Mouse (Mus musculus): Measurements from ENCODE around the gene Ndel1. TPM values are rescaled to one million over a fixed set of nuclear protein-coding genes. Genes with fewer than 3 reads are reported as not detected.
A peak's percentile ranks its signal among the peaks of the same experiment; 100 is the strongest.

The Ndel1 gene
- polyA plus RNA-seq (2016; fragmentation: Nextera tagmentation; extraction: Ambion mirVana) = 55.2 and 60.3 TPM in 2 replicates

DNA sequence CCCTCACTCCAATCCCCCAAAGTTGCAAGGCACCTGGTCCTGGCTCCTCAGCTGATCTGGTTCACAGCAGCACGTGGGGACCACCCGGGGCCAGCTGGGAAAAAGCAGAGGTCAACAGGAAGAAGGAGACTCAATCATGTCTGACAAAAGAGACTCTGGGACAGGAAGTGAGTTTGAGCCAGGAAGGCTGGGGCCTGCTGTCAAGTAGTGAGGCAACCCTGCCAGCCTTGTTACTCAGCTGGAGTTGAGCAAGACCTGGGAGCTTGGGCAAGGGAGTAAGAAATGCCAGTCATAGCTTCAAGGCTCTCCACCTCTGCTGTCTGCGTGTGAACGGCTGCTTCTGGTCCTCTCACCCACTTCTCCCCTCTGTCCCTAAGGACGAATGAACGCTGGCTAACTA, at the start of gene Ndel1:
Gene Ndel1 (minus strand): TSS at position 111 of the 400 bp plus-strand sequence.
- no peak within 1 kb of the TSS for H3K27ac ChIP-seq (replicated peaks)
- DNase-seq (ENCODE audit: low spot score) = no peak
- H3K4me1 ChIP-seq = no peaks in the 10 kb centered on the region
- no peaks in the 10 kb centered on the region for H3K27me3 ChIP-seq (ENCODE audit: low read depth, poor library complexity, severe bottlenecking)
- no peaks in the 10 kb centered on the region for H3K9me3 ChIP-seq (replicated peaks)
- 65% methylated on average over 6 of the region's 6 CpGs for WGBS
- H3K4me3 ChIP-seq = no peak within 1 kb of the TSS
- no peaks in the 10 kb centered on the region for H3K36me3 ChIP-seq

DNA sequence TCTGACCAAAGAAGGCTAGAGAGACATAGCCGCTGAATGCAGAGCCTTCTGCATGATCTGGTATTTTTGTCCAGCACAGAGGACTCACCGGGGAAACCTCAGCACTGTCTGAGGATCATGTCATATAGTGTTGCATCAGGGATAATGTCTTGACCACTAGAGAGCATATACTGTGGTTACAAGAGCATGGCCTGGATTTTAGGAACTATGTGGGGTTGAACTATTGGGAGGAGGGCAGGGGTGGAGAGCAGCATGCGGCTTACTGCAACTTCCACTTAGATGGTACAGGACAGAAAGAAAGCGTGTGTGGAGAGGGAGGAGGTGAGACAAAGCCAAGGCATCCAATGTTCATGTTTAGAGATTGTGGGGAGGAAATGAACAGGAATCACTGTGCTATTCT, 42.9 kb upstream of the Ndel1 start:
- H3K36me3 ChIP-seq = no peaks in the 10 kb centered on the region
- H3K4me3 ChIP-seq = no peak overlapping the region
- no peak for DNase-seq (ENCODE audit: low spot score)
- H3K27ac ChIP-seq (replicated peaks) = no peak overlapping the region
- no peaks in the 10 kb centered on the region; the same call in 1 of the 2 replicates for H3K9me3 ChIP-seq (replicated peaks)
- no peaks in the 10 kb centered on the region for H3K27me3 ChIP-seq (ENCODE audit: low read depth, poor library complexity, severe bottlenecking)
- no peaks in the 10 kb centered on the region; the same call in 1 of the 2 replicates for H3K4me1 ChIP-seq
- 89% methylated on average over 4 of the region's 4 CpGs for WGBS

DNA sequence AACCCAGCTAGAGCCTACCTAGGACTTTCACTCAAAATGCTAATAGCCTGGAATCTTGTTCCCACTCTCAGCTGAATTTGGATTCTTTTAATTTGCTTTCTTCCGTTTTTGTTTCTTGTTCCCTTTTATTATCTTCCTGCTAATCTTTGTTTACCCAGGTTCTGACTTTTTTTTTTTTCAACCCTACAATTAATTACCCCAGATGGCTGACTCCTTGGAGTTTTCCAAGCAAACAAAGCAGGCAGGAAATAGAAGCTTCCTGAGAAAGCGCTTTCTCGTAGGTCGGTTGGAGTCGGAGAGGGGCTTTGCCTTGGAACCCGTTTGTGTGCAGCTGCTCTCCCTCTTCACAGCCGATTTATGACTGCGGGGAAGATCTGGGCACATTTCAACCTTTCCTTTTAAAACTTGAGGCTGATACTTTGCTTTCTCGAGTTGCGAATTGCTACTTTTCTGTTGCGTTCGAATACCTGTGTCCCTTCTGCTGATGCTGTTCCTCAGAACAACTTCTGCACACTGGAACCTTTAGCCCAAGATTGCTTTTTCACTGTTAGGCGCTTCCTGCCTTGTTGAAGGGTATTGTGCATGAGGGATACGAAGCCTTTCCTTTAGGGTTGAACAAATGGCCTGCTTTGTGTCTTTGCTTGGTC, 40.0 kb upstream of the Ndel1 start:
- H3K9me3 ChIP-seq (replicated peaks) = no peaks in the 10 kb centered on the region; the same call in 1 of the 2 replicates
- peaks cover 12% of the 10 kb centered on the region for H3K36me3 ChIP-seq
- peaks cover 5% of the 10 kb centered on the region; the same call in 1 of the 2 replicates for H3K4me1 ChIP-seq
- WGBS = 64% methylated on average over 14 of the region's 14 CpGs
- no peak overlapping the region for H3K4me3 ChIP-seq
- no peak overlapping the region for H3K27ac ChIP-seq (replicated peaks)
- DNase-seq (ENCODE audit: low spot score) = no peak
- H3K27me3 ChIP-seq (ENCODE audit: low read depth, poor library complexity, severe bottlenecking) = no peaks in the 10 kb centered on the region

DNA sequence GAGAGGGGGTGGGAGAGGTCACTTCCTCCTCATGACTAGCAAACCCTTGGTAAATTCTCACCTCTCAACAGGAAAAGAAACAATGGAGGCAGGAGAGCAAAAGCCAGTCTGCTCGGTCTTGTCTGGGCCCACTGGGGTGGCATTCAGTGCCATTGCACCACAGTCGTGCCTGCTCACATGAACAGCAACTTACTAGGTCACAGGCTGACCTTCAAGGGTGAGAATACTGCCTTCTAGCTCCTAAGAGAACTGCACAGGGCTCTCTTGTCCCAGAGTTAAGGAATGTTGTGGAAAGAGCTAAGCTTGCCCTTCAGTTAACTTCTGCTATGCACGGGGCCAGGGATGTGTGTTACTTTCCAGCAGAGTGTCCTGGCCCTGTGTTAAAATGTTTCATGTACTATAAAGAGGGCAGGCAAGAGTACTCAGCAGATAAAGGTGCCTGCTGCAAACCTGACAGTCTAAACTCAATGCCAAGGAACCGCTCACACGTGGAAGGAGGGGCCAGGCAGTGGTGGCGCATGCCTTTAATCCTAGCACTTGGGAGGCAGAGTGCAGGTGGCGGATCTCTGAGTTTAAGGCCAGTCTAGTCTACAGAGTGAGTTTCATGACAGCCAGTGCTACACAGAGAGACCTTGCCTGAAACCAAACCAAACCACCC, 37.3 kb upstream of the Ndel1 start:
- WGBS = 51% methylated on average over 7 of the region's 7 CpGs
- H3K27ac ChIP-seq (replicated peaks) = no peak overlapping the region
- H3K36me3 ChIP-seq = peaks cover 39% of the 10 kb centered on the region
- no peak for DNase-seq (ENCODE audit: low spot score)
- no peak overlapping the region for H3K4me3 ChIP-seq
- H3K9me3 ChIP-seq (replicated peaks) = no peaks in the 10 kb centered on the region; the same call in 1 of the 2 replicates
- no peaks in the 10 kb centered on the region for H3K27me3 ChIP-seq (ENCODE audit: low read depth, poor library complexity, severe bottlenecking)
- H3K4me1 ChIP-seq = peaks cover 5% of the 10 kb centered on the region; the same call in 1 of the 2 replicates

DNA sequence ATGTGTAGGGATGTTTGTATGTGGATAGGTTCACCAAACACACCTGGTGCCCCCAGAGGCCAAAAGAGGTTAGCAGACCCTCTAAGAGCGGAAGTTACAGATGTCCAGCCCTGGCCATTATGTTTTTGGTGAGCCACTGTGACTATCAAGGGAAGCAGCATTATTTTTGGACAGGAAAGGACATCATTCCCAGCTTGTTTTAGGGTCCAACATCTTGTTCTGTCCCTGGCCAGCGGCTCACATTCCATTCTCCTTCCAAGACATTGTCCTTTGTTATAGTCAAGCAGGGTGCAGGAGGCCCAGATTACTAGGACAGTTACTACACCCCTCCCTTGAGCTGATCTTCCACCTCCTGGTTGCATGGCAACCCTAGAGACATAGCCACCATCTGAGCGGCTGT, 35.6 kb upstream of the Ndel1 start:
- no peak overlapping the region for H3K27ac ChIP-seq (replicated peaks)
- H3K4me1 ChIP-seq = peaks cover 16% of the 10 kb centered on the region
- H3K4me3 ChIP-seq = no peak overlapping the region
- H3K27me3 ChIP-seq (ENCODE audit: low read depth, poor library complexity, severe bottlenecking) = no peaks in the 10 kb centered on the region
- DNase-seq (ENCODE audit: low spot score) = no peak
- H3K9me3 ChIP-seq (replicated peaks) = no peaks in the 10 kb centered on the region
- WGBS = 77% methylated on average over 3 of the region's 3 CpGs
- H3K36me3 ChIP-seq = peaks cover 56% of the 10 kb centered on the region

DNA sequence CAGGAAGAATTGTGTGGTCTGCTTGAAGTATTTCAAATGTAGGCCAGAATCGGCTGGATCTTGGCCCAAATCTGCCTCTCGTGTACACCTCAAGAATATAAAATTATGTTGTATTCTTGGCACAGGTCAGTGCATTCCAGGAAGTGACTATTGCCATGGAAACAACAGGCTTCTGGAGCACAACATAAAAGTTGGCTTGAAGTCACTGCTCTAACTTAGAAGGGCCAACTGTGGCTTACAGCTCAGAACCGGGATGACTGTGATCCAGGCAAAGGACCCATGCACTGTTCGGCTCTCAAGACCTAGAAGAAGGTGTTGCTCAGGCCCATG, 34.8 kb upstream of the Ndel1 start:
- no peak overlapping the region for H3K4me3 ChIP-seq
- H3K4me1 ChIP-seq = peaks cover 16% of the 10 kb centered on the region
- WGBS = 93% methylated on average over 4 of the region's 4 CpGs
- no peak overlapping the region for H3K27ac ChIP-seq (replicated peaks)
- H3K36me3 ChIP-seq = peaks cover 56% of the 10 kb centered on the region
- no peaks in the 10 kb centered on the region for H3K9me3 ChIP-seq (replicated peaks)
- DNase-seq (ENCODE audit: low spot score) = no peak
- H3K27me3 ChIP-seq (ENCODE audit: low read depth, poor library complexity, severe bottlenecking) = no peaks in the 10 kb centered on the region

DNA sequence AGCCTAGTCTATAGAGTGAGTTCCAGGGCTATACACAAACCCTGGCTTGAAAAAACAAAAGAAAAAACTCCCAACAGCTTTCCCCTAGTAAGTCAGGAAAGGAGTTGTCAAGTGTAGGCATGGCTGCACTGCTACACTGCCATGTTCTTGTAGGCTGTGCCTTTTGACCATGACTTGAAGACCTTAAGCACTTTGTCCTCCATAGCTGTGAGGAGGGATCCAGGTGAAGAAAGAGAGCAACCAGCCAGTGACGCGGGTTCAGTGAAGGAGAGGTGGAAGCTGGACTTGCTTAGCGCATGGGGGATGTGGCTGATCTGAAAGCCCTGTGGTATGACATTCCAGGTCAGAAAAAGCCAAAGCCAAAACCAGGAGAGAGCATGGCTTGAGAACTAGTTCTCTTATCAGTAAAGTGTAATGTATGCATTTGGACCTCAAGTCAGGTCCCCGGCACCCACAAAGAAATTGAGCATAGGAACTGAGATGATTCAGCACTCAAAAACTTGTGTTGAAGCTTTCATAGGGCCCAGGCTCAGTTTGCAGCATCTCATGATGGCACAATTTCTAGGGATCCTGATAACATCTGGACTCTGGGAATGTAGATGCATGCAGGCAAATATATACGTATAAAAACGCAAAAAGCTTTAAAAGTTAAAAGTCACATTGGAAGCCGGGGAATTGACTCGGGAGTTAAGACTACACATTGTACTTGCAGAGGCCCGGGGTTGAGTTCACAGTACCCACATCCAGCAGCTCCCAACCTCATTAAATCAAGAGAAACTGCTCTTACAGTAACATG, 34.2 kb upstream of the Ndel1 start:
- Histone ChIP-seq H3K27me3 (ENCODE audit: low read depth, poor library complexity, severe bottlenecking) (no peaks in the 10 kb centered on the region), H3K27ac (replicated peaks) (no peak overlapping the region), H3K4me3 (no peak overlapping the region), H3K4me1 (peaks cover 19% of the 10 kb centered on the region), H3K9me3 (replicated peaks) (no peaks in the 10 kb centered on the region), H3K36me3 (peaks cover 56% of the 10 kb centered on the region)
- 89% methylated on average over 9 of the region's 9 CpGs for WGBS
- DNase-seq (ENCODE audit: low spot score) = no peak

DNA sequence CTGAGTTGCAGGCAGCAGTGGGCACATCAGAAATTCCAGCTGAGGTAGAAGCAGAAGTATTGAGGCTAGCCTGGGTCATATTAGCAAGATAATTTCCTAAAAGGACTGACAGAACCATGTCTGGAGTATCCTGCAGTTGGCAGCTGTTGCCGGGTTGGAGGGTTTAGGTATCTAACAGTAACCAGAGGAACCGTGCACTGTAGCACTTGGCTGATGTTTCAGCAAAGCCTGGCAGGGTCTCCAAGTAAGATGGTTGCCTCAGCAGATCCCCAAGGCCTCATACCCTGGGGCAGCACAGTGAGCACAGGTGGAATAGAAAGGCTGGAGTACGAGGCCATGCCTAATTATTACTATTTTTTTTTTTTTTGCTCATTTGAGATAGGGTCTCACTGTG, 33.5 kb upstream of the Ndel1 start:
- 92% methylated on average over 3 of the region's 3 CpGs for WGBS
- Histone ChIP-seq H3K27me3 (ENCODE audit: low read depth, poor library complexity, severe bottlenecking) (no peaks in the 10 kb centered on the region), H3K36me3 (peaks cover 56% of the 10 kb centered on the region), H3K27ac (replicated peaks) (no peak overlapping the region), H3K4me1 (peaks cover 22% of the 10 kb centered on the region), H3K4me3 (no peak overlapping the region), H3K9me3 (replicated peaks) (no peaks in the 10 kb centered on the region)
- DNase-seq (ENCODE audit: low spot score) = no peak

DNA sequence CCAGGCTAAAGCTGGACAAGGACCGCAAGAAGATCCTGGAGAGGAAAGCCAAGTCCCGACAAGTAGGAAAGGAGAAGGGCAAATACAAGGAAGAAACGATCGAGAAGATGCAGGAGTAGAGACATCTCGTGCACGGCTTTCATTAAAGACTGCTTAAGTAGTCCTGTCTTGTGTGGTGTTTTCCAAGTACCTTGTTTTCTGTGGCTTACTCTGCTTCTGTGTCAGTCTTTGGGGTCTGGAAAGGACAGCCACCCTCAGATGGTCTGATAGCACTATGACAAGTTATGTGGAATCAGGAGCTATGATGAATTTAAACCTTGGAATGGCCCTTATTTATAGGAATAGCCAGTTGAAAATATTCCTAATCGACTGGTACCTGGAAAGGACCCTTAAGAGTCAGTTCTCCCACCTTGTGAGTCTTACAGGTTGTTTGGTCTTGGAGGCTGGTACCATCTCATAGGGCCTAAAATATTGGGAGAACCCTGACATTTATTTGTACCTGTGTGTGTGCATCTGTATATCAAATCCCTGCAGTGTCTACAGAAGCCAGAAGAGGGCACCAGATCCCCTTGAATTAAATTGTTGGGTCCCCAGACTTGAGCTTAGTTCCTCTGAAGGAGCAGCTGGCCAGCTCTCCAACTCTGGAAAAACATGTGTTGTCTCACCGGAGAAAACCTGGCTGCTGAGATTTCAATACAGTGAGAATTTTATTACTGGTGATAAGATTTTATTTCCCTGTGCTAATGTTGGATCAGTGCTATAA, 32.9 kb upstream of the Ndel1 start:
- DNase-seq (ENCODE audit: low spot score) = peak; percentile 69
- WGBS = 91% methylated on average over 8 of the region's 8 CpGs
- Histone ChIP-seq H3K27me3 (ENCODE audit: low read depth, poor library complexity, severe bottlenecking) (no peaks in the 10 kb centered on the region), H3K36me3 (peaks cover 56% of the 10 kb centered on the region), H3K4me3 (no peak overlapping the region), H3K9me3 (replicated peaks) (no peaks in the 10 kb centered on the region), H3K27ac (replicated peaks) (no peak overlapping the region), H3K4me1 (peaks cover 22% of the 10 kb centered on the region)

DNA sequence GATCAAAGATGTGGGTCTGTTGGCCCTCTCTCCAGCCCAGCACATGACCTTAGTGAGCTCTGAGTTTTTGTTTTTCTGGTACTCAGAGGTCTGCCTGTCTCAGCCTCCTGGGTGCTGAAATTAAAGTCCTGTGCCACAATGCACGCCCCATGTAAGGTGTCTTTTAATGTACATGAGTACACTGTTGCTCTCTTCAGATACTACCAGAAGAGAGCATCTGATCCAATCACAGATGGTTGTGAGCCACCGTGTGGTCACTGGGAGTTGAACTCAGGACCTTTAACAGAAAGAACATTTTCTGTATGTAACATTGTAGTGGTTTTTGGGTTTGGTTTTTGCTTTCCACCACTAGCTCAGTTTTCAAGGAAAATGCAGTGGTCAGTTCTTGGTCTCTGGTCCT, 32.1 kb upstream of the Ndel1 start:
- H3K27ac ChIP-seq (replicated peaks) = no peak overlapping the region
- no peaks in the 10 kb centered on the region for H3K27me3 ChIP-seq (ENCODE audit: low read depth, poor library complexity, severe bottlenecking)
- no peak overlapping the region for H3K4me3 ChIP-seq
- peaks cover 56% of the 10 kb centered on the region for H3K36me3 ChIP-seq
- H3K4me1 ChIP-seq = peaks cover 17% of the 10 kb centered on the region
- 94% methylated on average over 2 of the region's 2 CpGs for WGBS
- no peaks in the 10 kb centered on the region for H3K9me3 ChIP-seq (replicated peaks)
- no peak for DNase-seq (ENCODE audit: low spot score)

DNA sequence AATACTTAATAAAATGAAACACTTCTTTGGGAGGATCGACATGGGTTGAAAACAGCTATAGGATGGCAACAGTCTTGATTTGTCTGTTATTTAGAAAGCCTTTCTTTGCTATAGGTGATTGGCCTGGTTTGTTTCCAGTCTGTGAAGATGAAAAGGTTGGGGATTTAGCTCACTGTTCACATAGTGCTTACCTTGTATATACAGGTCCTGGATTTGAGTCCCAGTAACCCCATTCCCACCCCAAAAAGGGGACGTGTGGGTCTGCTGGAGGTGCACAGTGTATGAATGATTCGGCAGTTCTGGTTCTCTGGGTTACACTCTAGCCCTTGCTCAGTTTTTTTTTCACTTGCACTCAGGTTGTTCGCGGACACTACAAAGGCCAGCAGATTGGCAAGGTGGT, 31.2 kb upstream of the Ndel1 start:
- H3K4me1 ChIP-seq = peaks cover 17% of the 10 kb centered on the region
- H3K27me3 ChIP-seq (ENCODE audit: low read depth, poor library complexity, severe bottlenecking) = no peaks in the 10 kb centered on the region
- H3K27ac ChIP-seq (replicated peaks) = peak overlapping the region; percentile 97
- DNase-seq (ENCODE audit: low spot score) = no peak
- peaks cover 55% of the 10 kb centered on the region for H3K36me3 ChIP-seq
- 85% methylated on average over 5 of the region's 5 CpGs for WGBS
- no peaks in the 10 kb centered on the region for H3K9me3 ChIP-seq (replicated peaks)
- H3K4me3 ChIP-seq = peak overlapping the region; percentile 85

DNA sequence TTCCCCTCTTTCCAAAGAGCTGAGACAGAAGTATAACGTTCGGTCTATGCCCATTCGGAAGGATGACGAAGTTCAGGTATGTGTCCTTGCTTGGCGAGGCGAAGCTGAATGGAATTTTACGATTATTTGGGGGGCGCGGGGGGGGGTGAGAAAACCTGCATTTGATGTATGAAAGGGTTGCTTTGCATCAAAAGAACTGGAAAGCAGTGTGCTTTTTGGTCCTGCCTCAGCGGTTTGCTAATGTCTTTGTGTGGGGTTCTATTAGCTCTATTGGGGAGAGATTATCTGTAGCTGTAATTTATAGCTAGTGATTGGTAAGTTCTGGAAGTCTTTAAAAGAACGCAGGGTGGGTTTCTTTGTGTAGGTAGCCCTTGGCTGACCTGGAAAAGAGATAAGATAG, 30.7 kb upstream of the Ndel1 start:
- Histone ChIP-seq H3K27me3 (ENCODE audit: low read depth, poor library complexity, severe bottlenecking) (no peaks in the 10 kb centered on the region), H3K4me3 (peak overlapping the region; percentile 85), H3K4me1 (peaks cover 17% of the 10 kb centered on the region), H3K9me3 (replicated peaks) (no peaks in the 10 kb centered on the region), H3K36me3 (peaks cover 50% of the 10 kb centered on the region), H3K27ac (replicated peaks) (peak overlapping the region; percentile 97)
- DNase-seq (ENCODE audit: low spot score) = no peak
- 9% methylated on average over 11 of the region's 11 CpGs for WGBS

All from midbrain, embryonic 10.5 days (tissue).